Mouse (Mus musculus): ENCODE measurements at regions not wholly inside any gene's neighbourhood (a gene's known extent, or its start where the extent isn't known, plus 50 kb on each side); places are given as distances from the start of the nearest gene placed in this dataset.

GRCm38 (mm10) chr9:87406476-87406875, 151.1 kb upstream of the Cep162 start:
- no peaks in the 10 kb centered on the region for H3K36me3 ChIP-seq (ENCODE audit: control insufficient read depth, insufficient read depth, low read length)
- no peaks in the 10 kb centered on the region for H3K9me3 ChIP-seq (ENCODE audit: control insufficient read depth, low read length)
- H3K27me3 ChIP-seq (ENCODE audit: control insufficient read depth, insufficient read depth, low read length), result peaks cover 13% of the 10 kb centered on the region; the same call in 1 of the 2 replicates
- TF ChIP-seq POLR2A (IDR thresholded peaks at IDR 0.05; ENCODE audit: borderline replicate concordance, extremely low read depth, insufficient read depth, insufficient read length), result no peak
- peaks cover 4% of the 10 kb centered on the region; the same call in 1 of the 2 replicates for H3K4me1 ChIP-seq (ENCODE audit: control insufficient read depth, insufficient read depth, low read length)
- ATAC-seq (ENCODE audit: low FRiP score, low read depth), result no peak
- H3K4me3 ChIP-seq (replicated peaks; ENCODE audit: low read length), result no peak overlapping the region
- H3K4me2 ChIP-seq (replicated peaks; ENCODE audit: low read depth, low read length, severe bottlenecking), result no peak overlapping the region
- 36% methylated on average over 12 of the region's 12 CpGs for WGBS
- no peak overlapping the region for H3K9ac ChIP-seq (ENCODE audit: low read depth, low read length, severe bottlenecking)
- no peak overlapping the region for H3K27ac ChIP-seq (replicated peaks; ENCODE audit: low read depth, low read length)
- no peak for DNase-seq (ENCODE audit: low spot score)

GRCm38 (mm10) chr9:87405115-87405720, 149.9 kb upstream of the Cep162 start:
- Histone ChIP-seq H3K4me3 (replicated peaks; ENCODE audit: low read length) (no peak overlapping the region), H3K4me2 (replicated peaks; ENCODE audit: low read depth, low read length, severe bottlenecking) (no peak overlapping the region), H3K27ac (replicated peaks; ENCODE audit: low read depth, low read length) (no peak overlapping the region), H3K4me1 (ENCODE audit: control insufficient read depth, insufficient read depth, low read length) (peaks cover 4% of the 10 kb centered on the region; the same call in 1 of the 2 replicates), H3K9me3 (ENCODE audit: control insufficient read depth, low read length) (no peaks in the 10 kb centered on the region), H3K27me3 (ENCODE audit: control insufficient read depth, insufficient read depth, low read length) (0 out of 2 replicates have a peak, but pooled peaks cover 9% of the 10 kb centered on the region), H3K36me3 (ENCODE audit: control insufficient read depth, insufficient read depth, low read length) (no peaks in the 10 kb centered on the region), H3K9ac (ENCODE audit: low read depth, low read length, severe bottlenecking) (no peak overlapping the region)
- DNase-seq (ENCODE audit: low spot score) (no peak), ATAC-seq (ENCODE audit: low FRiP score, low read depth) (no peak)
- WGBS, result 83% methylated on average over 7 of the region's 7 CpGs
- TF ChIP-seq POLR2A (IDR thresholded peaks at IDR 0.05; ENCODE audit: borderline replicate concordance, extremely low read depth, insufficient read depth, insufficient read length), result no peak

GRCm38 (mm10) chr9:87402010-87402409, 146.7 kb upstream of the Cep162 start:
- DNase-seq (ENCODE audit: low spot score) (no peak), ATAC-seq (ENCODE audit: low FRiP score, low read depth) (peak; percentile 57; the same call in 1 of the 2 replicates)
- Histone ChIP-seq H3K4me3 (replicated peaks; ENCODE audit: low read length) (no peak overlapping the region), H3K36me3 (ENCODE audit: control insufficient read depth, insufficient read depth, low read length) (no peaks in the 10 kb centered on the region), H3K27ac (replicated peaks; ENCODE audit: low read depth, low read length) (no peak overlapping the region), H3K9ac (ENCODE audit: low read depth, low read length, severe bottlenecking) (no peak overlapping the region), H3K9me3 (ENCODE audit: control insufficient read depth, low read length) (no peaks in the 10 kb centered on the region), H3K4me1 (ENCODE audit: control insufficient read depth, insufficient read depth, low read length) (0 out of 2 replicates have a peak, but pooled peaks cover 2% of the 10 kb centered on the region), H3K4me2 (replicated peaks; ENCODE audit: low read depth, low read length, severe bottlenecking) (no peak overlapping the region), H3K27me3 (ENCODE audit: control insufficient read depth, insufficient read depth, low read length) (0 out of 2 replicates have a peak, but pooled peaks cover 6% of the 10 kb centered on the region)
- TF ChIP-seq POLR2A (IDR thresholded peaks at IDR 0.05; ENCODE audit: borderline replicate concordance, extremely low read depth, insufficient read depth, insufficient read length), result no peak
- WGBS, result 15% methylated on average over 3 of the region's 3 CpGs

- no peaks in the 10 kb centered on the region for H3K27me3 ChIP-seq (ENCODE audit: control insufficient read depth, insufficient read depth, low read length)
- H3K9ac ChIP-seq (ENCODE audit: low read depth, low read length, severe bottlenecking), result no peak overlapping the region
- H3K4me1 ChIP-seq (ENCODE audit: control insufficient read depth, insufficient read depth, low read length), result 0 out of 2 replicates have a peak, but pooled peaks cover 6% of the 10 kb centered on the region
- no peak overlapping the region for H3K4me2 ChIP-seq (replicated peaks; ENCODE audit: low read depth, low read length, severe bottlenecking)
- H3K9me3 ChIP-seq (ENCODE audit: control insufficient read depth, low read length), result no peaks in the 10 kb centered on the region
- ATAC-seq (ENCODE audit: low FRiP score, low read depth), result 0 out of 2 replicates have a peak, but pooled peaks have one; percentile 47
- H3K27ac ChIP-seq (replicated peaks; ENCODE audit: low read depth, low read length), result no peak overlapping the region
- no peaks in the 10 kb centered on the region for H3K36me3 ChIP-seq (ENCODE audit: control insufficient read depth, insufficient read depth, low read length)
- 26% methylated on average over 5 of the region's 5 CpGs for WGBS
- no peak for TF ChIP-seq POLR2A (IDR thresholded peaks at IDR 0.05; ENCODE audit: borderline replicate concordance, extremely low read depth, insufficient read depth, insufficient read length)
- no peak overlapping the region for H3K4me3 ChIP-seq (replicated peaks; ENCODE audit: low read length)
- peak; percentile 44 for DNase-seq (ENCODE audit: low spot score)
These were observed 132.2 kb upstream of the Cep162 start for GRCm38 (mm10) chr9:87387516-87387915.

- Histone ChIP-seq H3K9ac (ENCODE audit: low read depth, low read length, severe bottlenecking) (no peak overlapping the region), H3K4me3 (replicated peaks; ENCODE audit: low read length) (no peak overlapping the region), H3K4me2 (replicated peaks; ENCODE audit: low read depth, low read length, severe bottlenecking) (no peak overlapping the region), H3K4me1 (ENCODE audit: control insufficient read depth, insufficient read depth, low read length) (peaks cover 6% of the 10 kb centered on the region; the same call in 1 of the 2 replicates), H3K27me3 (ENCODE audit: control insufficient read depth, insufficient read depth, low read length) (peaks cover 5% of the 10 kb centered on the region; the same call in 1 of the 2 replicates), H3K36me3 (ENCODE audit: control insufficient read depth, insufficient read depth, low read length) (no peaks in the 10 kb centered on the region), H3K27ac (replicated peaks; ENCODE audit: low read depth, low read length) (no peak overlapping the region), H3K9me3 (ENCODE audit: control insufficient read depth, low read length) (no peaks in the 10 kb centered on the region)
- 75% methylated on average over 3 of the region's 3 CpGs for WGBS
- no peak for TF ChIP-seq POLR2A (IDR thresholded peaks at IDR 0.05; ENCODE audit: borderline replicate concordance, extremely low read depth, insufficient read depth, insufficient read length)
- ATAC-seq (ENCODE audit: low FRiP score, low read depth) (no peak), DNase-seq (ENCODE audit: low spot score) (no peak)
These were observed 128.2 kb upstream of the Cep162 start for GRCm38 (mm10) chr9:87383513-87383912.

Measured in limb, embryonic 14.5 days (tissue).